Mouse (Mus musculus): ENCODE data around the gene Pbxip1. TPM values are rescaled to one million over a fixed set of nuclear protein-coding genes. Genes with fewer than 3 reads are reported as not detected.

Gene Pbxip1
- polyA plus RNA-seq, 1 experiment from 2014 or later: 7.4 TPM

DNA sequence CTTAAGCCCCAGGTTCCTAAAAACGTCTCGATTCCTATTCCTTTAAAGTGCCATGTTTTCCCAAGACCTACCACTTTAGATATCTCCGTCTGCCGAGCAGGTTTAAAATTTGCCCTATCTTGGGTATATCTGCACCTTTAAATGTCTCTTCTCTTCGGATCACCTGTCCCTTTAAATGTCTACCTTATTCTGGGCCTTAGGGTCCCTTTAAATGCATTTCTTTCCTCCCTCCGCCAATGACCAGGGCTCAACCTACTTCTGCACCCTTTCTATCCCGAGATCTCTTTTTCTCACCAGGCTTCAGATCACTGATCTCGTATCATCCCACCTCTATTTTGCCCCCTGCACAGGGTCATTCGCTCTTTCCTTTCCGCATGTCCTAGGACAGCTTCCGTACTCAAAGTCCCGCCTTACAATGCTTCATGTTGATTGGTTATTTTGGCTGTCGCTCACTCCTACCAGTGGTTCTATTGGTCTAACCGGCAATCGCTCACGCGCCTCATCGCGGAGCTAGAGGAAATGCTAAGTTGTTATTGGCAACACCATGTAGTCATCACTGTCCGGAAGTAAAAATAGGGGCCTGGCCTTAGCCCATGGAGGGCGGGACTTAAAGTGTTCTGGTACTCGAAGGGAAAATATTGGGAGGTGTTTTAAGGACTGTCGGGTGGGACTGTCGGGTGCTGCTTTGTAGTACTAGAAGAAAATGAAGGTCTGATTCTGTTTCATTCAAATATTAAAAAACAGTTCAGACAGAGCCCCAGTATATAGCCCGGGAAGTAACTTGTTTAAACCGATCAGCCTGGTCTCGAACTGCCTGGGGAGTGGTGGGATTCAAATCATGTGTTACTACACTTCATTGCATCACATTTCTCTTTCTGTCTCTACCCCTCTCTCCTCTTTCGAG lies 24.8 kb upstream of the Pbxip1 start, which contains the start of gene Flad1:
TSS of gene Flad1 (minus strand) at position 381 of the 904 bp plus-strand sequence.
- Histone ChIP-seq H3K36me3 (replicated peaks) (peaks cover 60% of the 10 kb centered on the region), H3K27ac (replicated peaks) (peak within 1 kb of the TSS; percentile 45), H3K27me3 (no peaks in the 10 kb centered on the region), H3K9ac (peak within 1 kb of the TSS; percentile 53), H3K4me1 (replicated peaks) (peaks cover 23% of the 10 kb centered on the region), H3K4me2 (peak within 1 kb of the TSS; percentile 76), H3K9me3 (replicated peaks) (no peaks in the 10 kb centered on the region), H3K4me3 (replicated peaks) (peak within 1 kb of the TSS; percentile 69)
- peak; percentile 100 for ATAC-seq (ENCODE audit: insufficient read depth)
- 5% methylated on average over 28 of the region's 28 CpGs for WGBS (ENCODE audit: insufficient replicate concordance)

DNA sequence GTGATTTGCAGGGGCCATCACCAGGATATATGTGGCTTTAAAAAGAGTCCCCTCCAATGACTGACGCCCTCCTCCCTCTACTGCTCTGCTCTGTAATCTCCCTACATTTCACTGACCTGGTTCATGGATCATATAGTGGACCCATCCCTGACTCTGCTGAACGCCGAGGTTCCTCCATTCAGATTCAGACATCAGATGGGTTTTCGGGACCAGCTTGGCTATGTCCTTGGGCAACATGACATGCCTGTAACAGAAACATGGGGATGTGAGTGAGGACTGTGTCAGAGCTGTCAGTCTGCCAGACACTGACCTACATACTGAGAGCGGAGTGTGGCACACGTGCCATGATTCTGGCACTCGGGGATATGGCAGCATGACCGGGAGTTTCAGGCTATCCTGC lies 20.3 kb upstream of the Pbxip1 start:
- 90% methylated on average over 8 of the region's 8 CpGs for WGBS (ENCODE audit: insufficient replicate concordance)
- ATAC-seq (ENCODE audit: insufficient read depth): no peak
- Histone ChIP-seq H3K9me3 (replicated peaks) (no peaks in the 10 kb centered on the region), H3K4me3 (replicated peaks) (peak overlapping the region; percentile 85; the same call in 1 of the 2 replicates), H3K4me1 (replicated peaks) (peaks cover 43% of the 10 kb centered on the region), H3K9ac (no peak overlapping the region), H3K36me3 (replicated peaks) (peaks cover 42% of the 10 kb centered on the region), H3K27ac (replicated peaks) (no peak overlapping the region), H3K4me2 (peak overlapping the region; percentile 95), H3K27me3 (no peaks in the 10 kb centered on the region)

DNA sequence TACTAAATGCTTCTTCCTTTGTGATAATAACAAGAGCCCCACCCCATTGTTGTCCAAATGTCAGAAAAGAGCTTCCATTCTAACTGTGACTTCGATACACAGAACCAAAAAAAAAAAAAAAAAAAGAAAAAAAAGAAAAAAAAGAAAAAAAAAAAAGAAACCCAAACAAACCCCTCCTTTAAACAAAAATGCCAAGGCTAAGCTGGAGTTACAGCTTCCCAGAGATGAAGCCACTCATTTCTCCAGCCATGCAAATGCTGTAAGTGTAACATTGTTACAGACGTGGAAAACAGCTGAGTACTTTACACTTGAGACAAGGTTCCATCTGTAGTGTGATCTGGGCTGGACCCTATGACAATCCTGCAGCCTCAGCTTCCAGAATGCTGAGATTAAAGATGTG lies 19.4 kb upstream of the Pbxip1 start:
- no peak for ATAC-seq (ENCODE audit: insufficient read depth)
- Histone ChIP-seq H3K27ac (replicated peaks) (peak overlapping the region; percentile 98), H3K4me3 (replicated peaks) (peak overlapping the region; percentile 85), H3K9ac (peak overlapping the region; percentile 66), H3K4me2 (peak overlapping the region; percentile 95), H3K36me3 (replicated peaks) (peaks cover 42% of the 10 kb centered on the region), H3K9me3 (replicated peaks) (no peaks in the 10 kb centered on the region), H3K4me1 (replicated peaks) (peaks cover 47% of the 10 kb centered on the region), H3K27me3 (no peaks in the 10 kb centered on the region)
- 10% methylated on average over 2 of the region's 2 CpGs for WGBS (ENCODE audit: insufficient replicate concordance)

DNA sequence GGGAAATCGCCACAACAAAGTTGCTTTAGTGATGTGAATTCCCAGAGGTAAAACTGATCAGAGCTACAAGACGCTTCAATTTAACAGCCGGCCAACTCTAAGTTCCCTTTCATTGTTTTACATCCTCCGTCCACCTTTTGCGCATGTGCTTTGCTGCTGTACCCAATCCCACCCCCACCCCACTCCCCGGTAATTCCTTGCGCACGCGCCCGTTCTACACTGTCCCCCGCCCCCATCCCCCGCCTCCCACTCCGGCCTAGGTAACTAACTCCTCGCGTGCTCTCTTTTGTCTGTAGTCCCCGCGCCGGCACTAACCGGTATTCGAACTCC lies 18.7 kb upstream of the Pbxip1 start:
- H3K4me3 ChIP-seq (replicated peaks): peak overlapping the region; percentile 85
- peak overlapping the region; percentile 95 for H3K4me2 ChIP-seq
- H3K9ac ChIP-seq: peak overlapping the region; percentile 66
- peaks cover 44% of the 10 kb centered on the region for H3K36me3 ChIP-seq (replicated peaks)
- H3K4me1 ChIP-seq (replicated peaks): peaks cover 52% of the 10 kb centered on the region
- WGBS (ENCODE audit: insufficient replicate concordance): under 1% methylated on average over 20 of the region's 20 CpGs
- H3K27me3 ChIP-seq: no peaks in the 10 kb centered on the region
- H3K27ac ChIP-seq (replicated peaks): peak overlapping the region; percentile 98
- no peaks in the 10 kb centered on the region for H3K9me3 ChIP-seq (replicated peaks)
- ATAC-seq (ENCODE audit: insufficient read depth): peak; percentile 13

DNA sequence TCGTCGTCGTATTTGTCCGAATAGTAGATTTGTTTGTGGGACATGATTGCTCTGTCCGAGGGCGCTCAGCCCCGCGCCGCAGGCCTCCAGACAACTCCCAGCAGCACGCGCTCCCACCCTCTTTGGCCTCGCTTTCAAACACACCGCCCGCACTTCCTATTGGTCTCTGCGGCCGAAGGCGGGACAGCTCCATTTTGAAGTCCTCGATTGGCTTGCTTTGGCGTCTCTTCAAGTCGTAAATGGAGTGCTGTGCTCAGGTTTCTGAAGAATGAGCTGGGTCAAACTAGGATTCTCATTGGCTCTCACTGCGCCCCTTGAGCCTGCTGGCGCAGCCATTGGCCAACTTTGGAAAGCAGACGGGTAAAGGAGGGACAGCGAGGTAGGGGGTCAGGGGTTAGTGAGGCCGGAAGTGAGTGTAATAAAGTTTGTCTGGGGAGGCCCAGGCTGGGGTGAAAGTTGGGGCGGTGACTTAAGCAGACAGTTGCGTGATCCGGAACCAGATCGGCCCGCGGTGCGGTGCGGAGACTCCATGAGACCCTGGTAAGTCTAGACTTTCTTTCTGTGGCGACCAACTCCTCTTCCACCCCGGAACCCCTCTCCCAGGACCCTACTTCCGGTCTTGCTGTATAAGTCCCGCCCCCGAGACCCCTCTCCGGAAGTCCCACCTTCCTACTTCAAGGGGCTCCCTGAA lies 18.2 kb upstream of the Pbxip1 start, which contains the start of the genes Cks1b and Shc1:
TSS of gene Cks1b (minus strand) at position 214 of the 691 bp plus-strand sequence.
TSS of gene Shc1 (plus strand) at position 274 of the 691 bp plus-strand sequence.
- Histone ChIP-seq H3K4me1 (replicated peaks) (peaks cover 57% of the 10 kb centered on the region), H3K36me3 (replicated peaks) (peaks cover 44% of the 10 kb centered on the region)

DNA sequence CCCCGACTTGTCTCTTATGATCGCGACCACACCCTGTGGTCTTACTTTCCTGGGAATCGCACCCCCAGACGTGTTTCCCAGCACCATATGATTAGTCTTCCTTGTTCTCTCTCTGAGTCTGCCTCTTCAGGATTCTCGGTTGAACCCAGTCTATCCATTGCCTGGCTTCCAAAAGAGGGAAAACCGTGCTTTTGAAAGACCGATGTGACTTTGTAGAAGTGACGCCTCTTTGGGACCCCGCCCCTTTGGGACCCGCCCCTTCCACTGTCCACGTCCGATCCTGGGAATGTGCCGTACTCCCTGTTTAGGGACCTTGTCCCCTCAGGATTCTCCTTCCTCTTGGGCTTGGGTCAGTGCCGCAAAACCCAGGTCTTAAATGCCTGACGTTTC lies 17.6 kb upstream of the Pbxip1 start:
- peak overlapping the region; percentile 95 for H3K4me2 ChIP-seq
- H3K27ac ChIP-seq (replicated peaks): peak overlapping the region; percentile 98
- H3K9ac ChIP-seq: peak overlapping the region; percentile 81
- H3K36me3 ChIP-seq (replicated peaks): peaks cover 45% of the 10 kb centered on the region
- ATAC-seq (ENCODE audit: insufficient read depth): peak; percentile 7; the same call in 1 of the 2 replicates
- H3K27me3 ChIP-seq: no peaks in the 10 kb centered on the region
- H3K4me3 ChIP-seq (replicated peaks): peak overlapping the region; percentile 85
- no peaks in the 10 kb centered on the region for H3K9me3 ChIP-seq (replicated peaks)
- 0% methylated on average over 16 of the region's 16 CpGs for WGBS (ENCODE audit: insufficient replicate concordance)
- peaks cover 63% of the 10 kb centered on the region for H3K4me1 ChIP-seq (replicated peaks)

More for the DNA sequence above, 18.2 kb upstream of the Pbxip1 start, which contains the start of the genes Cks1b and Shc1:
- Histone ChIP-seq H3K9me3 (replicated peaks) (no peaks in the 10 kb centered on the region), H3K9ac (peak within 1 kb of the TSS; percentile 81), H3K4me3 (replicated peaks) (peak within 1 kb of the TSS; percentile 85), H3K4me2 (peak within 1 kb of the TSS; percentile 95), H3K27ac (replicated peaks) (peak within 1 kb of the TSS; percentile 98), H3K27me3 (no peaks in the 10 kb centered on the region)
- peak; percentile 91 for ATAC-seq (ENCODE audit: insufficient read depth)
- 0% methylated on average over 39 of the region's 39 CpGs for WGBS (ENCODE audit: insufficient replicate concordance)

DNA sequence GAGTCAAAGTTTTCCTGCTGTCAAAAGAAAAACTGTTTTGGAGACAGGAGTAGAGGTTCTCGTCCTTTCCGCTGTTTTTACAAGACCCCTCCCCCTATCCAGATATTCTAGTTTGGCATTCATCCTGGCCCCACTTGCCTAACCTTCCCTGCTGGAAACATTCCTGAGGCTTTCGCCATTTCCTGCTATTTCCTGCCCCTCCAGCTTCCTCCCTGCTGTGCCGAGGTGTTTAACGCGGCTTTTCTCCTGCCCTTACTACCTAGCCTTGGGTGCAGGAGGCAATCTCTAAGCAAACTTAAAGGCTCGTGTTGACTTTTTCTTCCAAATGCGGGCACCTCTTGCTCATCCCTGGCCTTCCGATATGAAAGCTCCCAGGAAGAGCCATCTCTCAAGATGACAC lies 16.9 kb upstream of the Pbxip1 start:
- Histone ChIP-seq H3K27me3 (no peaks in the 10 kb centered on the region), H3K36me3 (replicated peaks) (peaks cover 45% of the 10 kb centered on the region), H3K4me2 (peak overlapping the region; percentile 95), H3K27ac (replicated peaks) (peak overlapping the region; percentile 98), H3K4me3 (replicated peaks) (peak overlapping the region; percentile 85), H3K9ac (peak overlapping the region; percentile 81), H3K4me1 (replicated peaks) (peaks cover 70% of the 10 kb centered on the region), H3K9me3 (replicated peaks) (no peaks in the 10 kb centered on the region)
- WGBS (ENCODE audit: insufficient replicate concordance): 7% methylated on average over 9 of the region's 9 CpGs
- ATAC-seq (ENCODE audit: insufficient read depth): no peak

DNA sequence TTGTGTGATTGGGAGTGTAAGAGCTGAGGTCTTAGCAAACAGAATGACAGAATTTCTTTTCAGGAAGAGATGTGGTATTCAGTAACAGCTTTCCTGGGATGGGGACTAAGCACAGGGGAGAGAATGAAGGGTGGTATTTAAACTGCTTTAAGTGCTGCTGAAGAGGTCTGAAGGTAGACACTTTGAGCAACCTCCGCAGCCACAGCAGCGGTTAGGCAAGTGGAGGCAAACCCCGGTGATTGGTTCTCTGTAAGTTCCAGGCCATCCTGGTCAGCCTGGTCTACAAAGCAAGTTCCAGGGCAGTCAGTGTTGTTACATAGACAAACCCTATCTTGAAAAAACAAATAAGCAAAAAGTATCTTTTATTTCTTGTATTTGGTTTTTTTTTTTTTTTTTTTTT lies 16.5 kb upstream of the Pbxip1 start:
- Histone ChIP-seq H3K9ac (peak overlapping the region; percentile 81), H3K4me1 (replicated peaks) (peaks cover 74% of the 10 kb centered on the region), H3K4me2 (peak overlapping the region; percentile 95), H3K9me3 (replicated peaks) (no peaks in the 10 kb centered on the region), H3K27me3 (no peaks in the 10 kb centered on the region), H3K36me3 (replicated peaks) (peaks cover 45% of the 10 kb centered on the region), H3K4me3 (replicated peaks) (peak overlapping the region; percentile 85), H3K27ac (replicated peaks) (peak overlapping the region; percentile 98)
- 21% methylated on average over 3 of the region's 3 CpGs for WGBS (ENCODE audit: insufficient replicate concordance)
- ATAC-seq (ENCODE audit: insufficient read depth): no peak

DNA sequence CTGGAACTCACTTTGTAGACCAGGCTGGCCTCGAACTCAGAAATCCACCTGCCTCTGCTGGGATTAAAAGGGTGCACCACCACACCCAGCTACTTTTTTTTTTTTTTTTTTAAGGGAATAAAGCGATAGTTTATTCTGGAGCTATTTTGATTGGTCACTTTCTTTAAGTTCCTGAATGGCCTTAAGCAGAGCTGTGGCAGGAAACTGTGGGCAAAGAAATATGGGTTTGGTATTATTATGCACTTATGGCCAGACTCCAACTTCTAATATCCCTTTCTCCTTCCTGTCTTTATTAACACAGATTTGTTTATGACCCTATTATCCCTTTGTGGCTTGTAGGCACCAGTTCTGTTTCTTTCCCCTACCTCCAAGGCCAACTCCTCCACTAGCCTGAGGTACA lies 16.1 kb upstream of the Pbxip1 start:
- peaks cover 45% of the 10 kb centered on the region for H3K36me3 ChIP-seq (replicated peaks)
- peak overlapping the region; percentile 98 for H3K27ac ChIP-seq (replicated peaks)
- H3K4me2 ChIP-seq: peak overlapping the region; percentile 95
- ATAC-seq (ENCODE audit: insufficient read depth): no peak
- peak overlapping the region; percentile 63 for H3K4me3 ChIP-seq (replicated peaks)
- peak overlapping the region; percentile 41 for H3K9ac ChIP-seq
- no peaks in the 10 kb centered on the region for H3K9me3 ChIP-seq (replicated peaks)
- peaks cover 78% of the 10 kb centered on the region for H3K4me1 ChIP-seq (replicated peaks)
- no peaks in the 10 kb centered on the region for H3K27me3 ChIP-seq
- 31% methylated on average over 2 of the region's 2 CpGs for WGBS (ENCODE audit: insufficient replicate concordance)

DNA sequence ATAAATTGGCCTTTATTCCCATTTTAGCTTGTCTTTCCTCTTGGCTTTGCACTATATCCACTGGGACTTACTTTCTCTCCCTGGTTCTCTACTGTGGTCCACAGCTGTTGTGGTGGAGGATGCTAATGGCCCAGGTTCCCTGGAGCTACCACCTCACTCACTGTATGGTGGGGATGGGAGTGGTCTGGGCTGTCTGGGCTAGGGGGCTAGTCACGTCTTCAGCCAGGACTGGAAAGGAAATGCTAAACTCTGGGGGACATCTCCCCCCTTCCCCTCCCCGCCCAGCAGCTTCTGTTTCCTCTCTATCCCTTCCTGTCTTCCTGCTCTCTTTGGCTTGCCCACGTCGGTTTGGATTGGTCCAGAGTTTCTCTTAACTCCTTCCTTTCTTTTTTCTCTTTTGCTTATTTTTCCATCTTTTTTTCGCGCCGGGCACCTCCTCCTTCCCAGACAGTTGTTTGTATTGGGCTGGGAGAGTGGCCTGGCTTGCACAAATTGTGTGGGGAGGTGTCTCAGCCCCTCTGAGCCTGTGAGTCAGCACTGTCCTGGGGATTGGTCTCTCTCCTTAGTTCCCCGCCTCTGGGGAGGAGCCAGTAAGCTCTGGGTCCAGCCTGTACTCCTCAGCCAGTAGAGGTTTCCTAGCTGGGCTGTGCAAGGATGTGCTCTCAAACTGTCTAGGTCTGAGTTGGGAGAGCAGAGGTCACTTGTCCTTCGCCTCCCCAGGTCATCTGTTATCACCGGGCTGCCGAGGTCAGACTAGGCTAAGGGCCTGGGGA lies 15.3 kb upstream of the Pbxip1 start:
- Histone ChIP-seq H3K27me3 (no peaks in the 10 kb centered on the region), H3K9me3 (replicated peaks) (no peaks in the 10 kb centered on the region), H3K9ac (peak overlapping the region; percentile 72), H3K4me2 (peak overlapping the region; percentile 95), H3K27ac (replicated peaks) (peak overlapping the region; percentile 98), H3K4me1 (replicated peaks) (peaks cover 84% of the 10 kb centered on the region), H3K4me3 (replicated peaks) (peak overlapping the region; percentile 63), H3K36me3 (replicated peaks) (peaks cover 45% of the 10 kb centered on the region)
- peak; percentile 68 for ATAC-seq (ENCODE audit: insufficient read depth)
- WGBS (ENCODE audit: insufficient replicate concordance): 9% methylated on average over 11 of the region's 11 CpGs

Data from liver, embryonic 15.5 days (tissue).